Mouse (Mus musculus) stomach, embryonic 16.5 days (tissue): ENCODE measurements around the gene Arhgdib. TPM values are rescaled to one million over a fixed set of nuclear protein-coding genes. Genes with fewer than 3 reads are reported as not detected.
A peak's percentile ranks its signal among the peaks of the same experiment; 100 is the strongest.

ENCODE experiments used
- ATAC-seq: fragments of 200-750 bp; cut with Nextera tagmentation; 2 replicates; pipeline ENCODE4 v1.8.0; 2017; ENCODE audit warnings: moderate number of reproducible peaks, moderate TSS enrichment; ENCODE audit not compliant: insufficient read depth, low FRiP score
- H3K27ac ChIP-seq: fragments of 300-500 bp; sonication (generic); 2 replicates; pipeline ENCODE4 v1.5.1; 2014; ENCODE audit warnings: low read length
- H3K27me3 ChIP-seq: fragments of 300-500 bp; sonication (generic); 2 replicates; pipeline ENCODE4 v1.6.1; 2014; ENCODE audit warnings: low read length, control low read depth, mixed read lengths; ENCODE audit not compliant: control insufficient read depth, insufficient read depth
- H3K36me3 ChIP-seq: fragments of 300-500 bp; sonication (generic); 2 replicates; pipeline ENCODE4 v1.6.1; 2014; ENCODE audit warnings: low read length; ENCODE audit not compliant: control insufficient read depth, insufficient read depth
- H3K4me1 ChIP-seq: fragments of 300-500 bp; sonication (generic); 2 replicates; pipeline ENCODE4 v1.6.1; 2014; ENCODE audit warnings: low read length, control low read depth, mixed read lengths; ENCODE audit not compliant: control insufficient read depth, insufficient read depth
- H3K4me2 ChIP-seq: fragments of 300-500 bp; sonication (generic); 2 replicates; pipeline ENCODE4 v1.6.1; 2014; ENCODE audit warnings: low read depth, low read length, mixed read lengths
- H3K4me3 ChIP-seq: fragments of 300-500 bp; sonication (generic); replicated peaks from 2 replicates; pipeline ENCODE4 v1.5.1; 2014; ENCODE audit warnings: mild to moderate bottlenecking, low read length
- H3K9ac ChIP-seq: fragments of 300-500 bp; sonication (generic); 2 replicates; pipeline ENCODE4 v1.6.1; 2014; ENCODE audit warnings: low read length
- H3K9me3 ChIP-seq: fragments of 300-500 bp; sonication (generic); replicated peaks from 2 replicates; pipeline ENCODE4 v1.6.1; 2016; ENCODE audit warnings: low read length, control low read depth; ENCODE audit not compliant: control insufficient read depth
- WGBS: fragments of 180-500 bp; shearing (Covaris S2); extraction: QIAGEN DNeasy Blood & Tissue Kit; methylation state at CpG from one replicate; pipeline ENCODE4 v1.1.7; 2014; 5-methylcytosine and 5-hydroxymethylcytosine counted together
- polyA plus RNA-seq: library from polyadenylated mRNA; unstranded; fragments of >200 nt; fragmentation: Nextera tagmentation; extraction: Ambion mirVana; gene quantifications from 2 replicates; pipeline ENCODE4 v1.2.1, GENCODE M21; 2015

The Arhgdib gene
- polyA plus RNA-seq, 1 experiment from 2014 or later, result 69.5 TPM

DNA sequence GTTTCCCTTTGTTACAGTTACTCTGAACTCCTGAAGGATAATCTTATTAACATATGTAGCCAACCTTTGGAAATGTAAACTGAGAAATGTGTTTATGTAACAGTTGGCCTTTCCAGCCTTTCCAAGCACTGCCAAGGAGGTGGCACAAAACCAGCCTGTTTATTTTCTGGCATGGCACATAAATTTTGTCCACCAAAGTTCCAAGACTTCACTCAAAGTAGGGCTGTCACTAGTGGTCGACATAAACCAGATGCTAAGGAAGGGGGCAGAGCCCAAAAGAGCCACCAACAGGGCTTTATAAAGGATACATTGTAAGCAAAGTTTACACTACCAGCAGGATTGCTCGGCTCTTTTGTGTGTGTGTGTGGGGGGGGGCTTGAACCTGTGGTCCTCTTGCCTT is 23.8 kb downstream of the Arhgdib start:
- H3K9ac ChIP-seq, result no peak overlapping the region
- peaks cover 9% of the 10 kb centered on the region for H3K4me1 ChIP-seq
- no peaks in the 10 kb centered on the region for H3K9me3 ChIP-seq
- H3K4me2 ChIP-seq, result no peak overlapping the region
- no peaks in the 10 kb centered on the region for H3K27me3 ChIP-seq
- no peak for ATAC-seq
- WGBS, result 15% methylated on average over 2 of the region's 2 CpGs
- H3K36me3 ChIP-seq, result no peaks in the 10 kb centered on the region
- H3K27ac ChIP-seq, result peak overlapping the region; percentile 37; the same call in 1 of the 2 replicates
- no peak overlapping the region for H3K4me3 ChIP-seq

DNA sequence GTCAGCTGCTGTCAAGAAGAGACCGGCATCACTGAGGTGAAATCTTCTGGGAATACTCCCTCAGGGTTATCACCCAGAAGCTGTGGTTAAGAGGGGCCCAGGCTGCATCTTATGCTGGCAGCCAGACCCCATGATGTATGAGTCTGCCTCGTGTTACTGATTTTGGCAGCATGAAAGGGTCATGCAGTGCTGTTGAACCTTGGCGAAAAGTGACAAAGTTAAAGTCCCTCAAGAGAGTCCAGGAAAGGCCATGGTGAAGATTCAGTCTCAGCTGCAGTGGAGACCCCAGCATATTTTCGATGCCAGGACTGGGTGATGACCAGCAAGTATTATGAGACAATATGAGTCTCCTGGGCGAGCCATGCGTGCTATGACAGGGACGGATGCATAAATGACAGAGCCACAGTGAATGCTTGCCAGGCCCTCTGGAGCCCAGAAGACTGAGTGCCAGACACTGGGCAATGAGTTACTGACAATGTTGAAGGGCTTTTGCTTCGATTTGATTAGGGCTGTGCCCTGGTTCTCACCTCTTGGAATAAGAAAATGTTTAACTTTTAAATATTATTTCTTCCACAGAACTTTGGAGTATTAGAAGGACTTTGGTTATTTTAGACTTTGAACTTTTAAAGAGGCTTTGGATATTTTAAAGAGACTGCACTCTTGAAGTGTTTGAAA is 25.8 kb downstream of the Arhgdib start:
- WGBS, result 82% methylated on average over 8 of the region's 8 CpGs
- H3K4me2 ChIP-seq, result no peak overlapping the region
- H3K27ac ChIP-seq, result no peak overlapping the region
- H3K4me1 ChIP-seq, result peaks cover 13% of the 10 kb centered on the region
- H3K36me3 ChIP-seq, result no peaks in the 10 kb centered on the region
- ATAC-seq, result no peak
- no peak overlapping the region for H3K4me3 ChIP-seq
- H3K9me3 ChIP-seq, result no peaks in the 10 kb centered on the region
- H3K9ac ChIP-seq, result no peak overlapping the region
- no peaks in the 10 kb centered on the region for H3K27me3 ChIP-seq

DNA sequence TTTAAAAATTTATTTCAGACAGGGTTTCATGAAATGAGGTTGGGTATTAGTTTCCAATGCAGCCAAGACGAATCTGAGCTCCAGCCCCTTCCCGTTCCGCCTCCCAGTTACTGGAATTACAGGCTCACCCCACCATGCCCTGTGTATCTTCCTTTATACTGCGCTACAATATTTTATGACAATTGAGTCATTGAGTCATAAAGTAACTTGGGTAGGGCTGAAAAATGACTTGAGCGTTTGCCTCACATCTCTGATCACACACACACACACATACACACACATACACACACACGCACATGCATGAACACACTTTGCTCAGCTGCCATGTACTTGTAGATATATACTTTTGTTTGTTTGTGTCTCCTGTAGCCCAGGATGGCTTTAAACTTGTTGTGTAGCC is 27.5 kb downstream of the Arhgdib start:
- Histone ChIP-seq H3K4me3 (no peak overlapping the region), H3K4me1 (peaks cover 24% of the 10 kb centered on the region), H3K36me3 (no peaks in the 10 kb centered on the region), H3K9ac (no peak overlapping the region; the same call in 1 of the 2 replicates), H3K27ac (peak overlapping the region; percentile 93; the same call in 1 of the 2 replicates), H3K27me3 (no peaks in the 10 kb centered on the region), H3K4me2 (no peak overlapping the region), H3K9me3 (no peaks in the 10 kb centered on the region)
- no peak for ATAC-seq
- 79% methylated on average over 6 of the region's 6 CpGs for WGBS

DNA sequence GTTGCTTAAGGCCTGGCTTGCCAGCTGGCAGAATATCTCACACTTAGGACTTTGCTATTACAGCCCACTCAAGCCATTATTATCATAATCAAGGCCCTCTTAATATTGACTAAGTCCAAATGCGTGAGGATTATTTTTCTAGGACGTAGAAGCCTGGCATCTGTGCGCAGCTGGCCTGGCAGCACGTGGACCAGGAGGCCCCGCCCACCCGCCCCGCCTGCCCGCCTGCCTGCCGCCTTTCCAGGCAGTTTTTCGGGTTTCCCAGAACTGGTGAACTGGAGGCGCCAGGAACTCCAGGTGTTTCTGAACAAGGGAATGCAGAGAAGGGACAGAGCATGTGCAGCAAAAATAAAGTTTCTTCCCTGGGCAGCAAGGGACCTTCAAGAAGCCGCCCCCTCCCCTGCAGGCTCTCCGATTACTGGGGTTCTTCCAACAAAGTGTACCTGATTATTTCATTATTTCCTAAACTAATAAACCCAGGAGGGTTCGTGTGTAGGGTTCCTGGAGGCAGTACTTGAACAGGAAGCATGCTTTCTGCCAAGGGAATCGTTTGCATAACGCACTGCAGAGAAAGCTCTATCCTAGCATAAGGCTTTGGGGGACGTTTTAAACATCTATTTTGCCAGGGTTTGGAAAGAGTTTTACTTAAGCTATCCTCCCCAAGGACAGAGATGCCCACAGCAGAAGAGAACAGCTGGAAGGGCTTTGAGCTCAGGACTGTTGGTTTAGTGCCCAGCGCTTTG is 28.1 kb downstream of the Arhgdib start:
- 10% methylated on average over 18 of the region's 18 CpGs for WGBS
- Histone ChIP-seq H3K4me3 (0 out of 2 replicates have a peak overlapping the region, but pooled peaks have one; percentile 14), H3K4me2 (peak overlapping the region; percentile 41), H3K27ac (peak overlapping the region; percentile 93), H3K9ac (peak overlapping the region; percentile 62), H3K4me1 (peaks cover 24% of the 10 kb centered on the region), H3K36me3 (no peaks in the 10 kb centered on the region), H3K9me3 (no peaks in the 10 kb centered on the region), H3K27me3 (no peaks in the 10 kb centered on the region)
- ATAC-seq, result peak; percentile 76; the same call in 1 of the 2 replicates

DNA sequence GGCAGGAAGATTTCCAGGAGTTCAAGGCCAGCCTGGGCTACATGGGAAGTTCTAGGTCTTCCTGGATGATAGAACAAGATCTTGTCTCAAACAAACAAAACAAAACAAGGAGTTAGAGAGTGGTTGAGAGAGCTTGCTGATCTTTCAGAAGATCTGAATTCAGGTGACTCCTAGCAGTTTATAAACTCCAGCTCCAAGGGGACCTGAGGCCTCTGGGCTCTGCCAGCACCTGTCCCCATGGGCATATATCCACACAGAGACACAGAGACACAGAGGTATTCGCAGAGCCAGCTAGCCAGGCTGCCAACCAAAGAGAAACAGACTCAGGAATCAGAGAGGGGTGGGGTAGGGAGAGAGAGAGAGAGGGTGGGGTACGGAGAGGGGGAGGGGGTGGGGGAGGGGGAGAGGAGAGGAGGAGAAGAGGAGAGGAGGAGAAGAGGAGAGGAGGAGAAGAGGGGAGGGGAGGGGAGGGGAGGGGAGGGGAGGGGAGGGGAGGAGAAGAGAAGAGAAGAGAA is 28.9 kb downstream of the Arhgdib start:
- 71% methylated on average over 1 of the region's 2 CpGs for WGBS
- no peak overlapping the region for H3K4me2 ChIP-seq
- H3K4me3 ChIP-seq, result no peak overlapping the region
- peaks cover 24% of the 10 kb centered on the region for H3K4me1 ChIP-seq
- no peaks in the 10 kb centered on the region for H3K36me3 ChIP-seq
- no peaks in the 10 kb centered on the region for H3K27me3 ChIP-seq
- H3K9me3 ChIP-seq, result no peaks in the 10 kb centered on the region
- H3K9ac ChIP-seq, result no peak overlapping the region
- ATAC-seq, result no peak
- H3K27ac ChIP-seq, result peak overlapping the region; percentile 82

DNA sequence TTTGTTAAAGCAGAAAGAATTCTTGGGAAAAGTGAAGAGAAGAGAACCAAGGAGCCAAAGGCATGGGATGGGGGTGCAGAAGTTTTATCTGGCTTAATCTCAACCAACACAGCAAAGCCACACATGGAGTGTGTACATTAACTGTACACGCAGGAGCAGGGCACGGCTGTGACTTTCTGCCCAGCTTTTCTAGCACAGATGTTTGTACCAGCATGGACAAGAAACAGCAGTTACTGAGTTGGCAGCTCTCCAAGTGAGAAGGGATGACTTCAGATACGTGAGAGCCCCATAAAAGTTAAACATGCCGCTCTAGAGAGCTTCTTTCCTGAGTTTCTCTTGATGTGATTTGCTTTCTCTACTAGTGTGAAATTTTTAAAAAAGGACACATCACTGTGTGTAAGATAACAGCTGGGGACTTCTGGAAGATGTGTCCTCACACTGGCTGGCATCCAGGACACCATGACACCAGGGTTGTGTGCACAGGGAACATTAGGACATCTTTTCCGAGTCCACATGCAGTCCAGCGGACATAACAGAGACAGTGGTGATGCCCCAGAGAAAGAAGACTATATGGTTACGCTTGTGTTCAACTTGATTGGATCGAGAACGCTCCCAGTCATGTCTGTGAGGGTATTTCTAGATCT is 31.3 kb downstream of the Arhgdib start:
- no peak overlapping the region for H3K4me3 ChIP-seq
- H3K9me3 ChIP-seq, result no peaks in the 10 kb centered on the region
- no peak overlapping the region for H3K4me2 ChIP-seq
- H3K27ac ChIP-seq, result peak overlapping the region; percentile 85
- no peaks in the 10 kb centered on the region for H3K27me3 ChIP-seq
- peak; percentile 30; the same call in 1 of the 2 replicates for ATAC-seq
- peaks cover 37% of the 10 kb centered on the region for H3K4me1 ChIP-seq
- H3K9ac ChIP-seq, result no peak overlapping the region
- H3K36me3 ChIP-seq, result no peaks in the 10 kb centered on the region
- WGBS, result 48% methylated on average over 9 of the region's 9 CpGs

DNA sequence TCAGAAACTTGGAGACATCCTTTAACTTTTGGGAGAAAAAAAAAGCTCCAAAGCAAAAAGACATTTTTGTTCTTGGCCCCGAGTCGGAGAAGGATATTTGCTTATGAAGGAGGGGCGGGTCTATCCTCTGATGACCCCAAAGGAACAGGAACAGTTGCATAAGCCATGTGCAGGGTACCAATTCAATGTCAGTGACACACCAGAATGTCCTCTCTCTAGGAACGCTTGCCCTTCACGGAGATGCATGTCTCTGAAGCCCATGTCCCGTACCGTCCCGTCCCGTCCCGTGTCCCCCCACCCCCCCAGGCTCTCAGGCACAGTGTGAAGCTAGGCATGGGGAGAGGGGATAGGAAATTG is 34.8 kb downstream of the Arhgdib start:
- Histone ChIP-seq H3K9me3 (no peaks in the 10 kb centered on the region), H3K4me2 (no peak overlapping the region; the same call in 1 of the 2 replicates), H3K27me3 (no peaks in the 10 kb centered on the region), H3K27ac (peak overlapping the region; percentile 53), H3K4me3 (no peak overlapping the region), H3K4me1 (peaks cover 23% of the 10 kb centered on the region), H3K36me3 (no peaks in the 10 kb centered on the region), H3K9ac (no peak overlapping the region)
- 53% methylated on average over 10 of the region's 10 CpGs for WGBS
- no peak for ATAC-seq

DNA sequence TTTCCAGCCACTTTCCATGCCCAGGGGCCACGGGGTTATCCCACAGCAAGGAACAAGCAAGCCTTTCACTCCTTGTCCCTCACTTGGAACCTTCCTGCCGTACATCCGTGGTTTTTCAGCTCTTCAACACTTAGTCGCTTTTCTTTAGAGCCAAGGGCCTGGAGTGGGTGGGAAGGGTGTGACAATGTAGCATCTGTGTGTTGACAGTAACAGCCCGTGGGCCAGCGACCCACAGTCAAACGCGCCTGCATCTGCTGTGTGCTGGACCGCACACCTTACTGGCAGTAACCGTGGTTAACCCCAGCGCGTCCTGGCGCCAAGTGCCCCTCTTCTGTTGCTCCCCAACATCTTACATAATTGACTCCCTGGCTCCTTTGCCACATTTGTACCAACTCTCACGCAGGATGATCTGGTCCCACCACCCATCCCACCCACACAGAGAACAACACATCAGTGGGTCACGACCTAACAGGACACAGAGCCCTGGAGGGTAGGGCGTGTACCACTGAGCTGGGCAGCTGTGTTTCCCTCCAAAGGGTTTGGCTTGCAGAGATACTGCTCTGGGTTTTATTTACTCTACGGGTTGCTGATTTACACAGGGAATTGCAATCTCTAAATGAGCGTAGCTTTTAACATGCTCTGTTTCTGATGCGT is 35.3 kb downstream of the Arhgdib start:
- no peak overlapping the region for H3K9ac ChIP-seq
- no peaks in the 10 kb centered on the region for H3K36me3 ChIP-seq
- H3K27me3 ChIP-seq, result no peaks in the 10 kb centered on the region
- peak overlapping the region; percentile 53 for H3K27ac ChIP-seq
- no peak overlapping the region for H3K4me3 ChIP-seq
- peak; percentile 49; the same call in 1 of the 2 replicates for ATAC-seq
- peaks cover 23% of the 10 kb centered on the region for H3K4me1 ChIP-seq
- no peak overlapping the region for H3K4me2 ChIP-seq
- 65% methylated on average over 19 of the region's 19 CpGs for WGBS
- H3K9me3 ChIP-seq, result no peaks in the 10 kb centered on the region
